Mouse (Mus musculus) heart, postnatal 0 days (tissue): ENCODE data around the gene Nmnat2. TPM values are rescaled to one million over a fixed set of nuclear protein-coding genes. Genes with fewer than 3 reads are reported as not detected.

ENCODE experiments used
- ATAC-seq: fragments of 200-750 bp; cut with Nextera tagmentation; 2 replicates; pipeline ENCODE4 v1.8.0; 2017; ENCODE audit warnings: low read depth, moderate number of reproducible peaks, moderate library complexity; ENCODE audit not compliant: insufficient read depth
- DNase-seq: peaks from one replicate; pipeline ENCODE4 v3.0.0-alpha.2; 2016; ENCODE audit warnings: low spot score
- H3K27ac ChIP-seq: fragments of 300-500 bp; sonication (generic); 2 replicates; pipeline ENCODE4 v1.5.1; 2014; ENCODE audit warnings: low read depth, mild to moderate bottlenecking
- H3K27me3 ChIP-seq: fragments of 300-500 bp; sonication (generic); 2 replicates; pipeline ENCODE4 v1.6.1; 2014; ENCODE audit warnings: low read length, mixed read lengths; ENCODE audit not compliant: control insufficient read depth, insufficient read depth
- H3K36me3 ChIP-seq: fragments of 300-500 bp; sonication (generic); replicated peaks from 2 replicates; pipeline ENCODE4 v1.6.1; 2014; ENCODE audit warnings: low read length, mixed read lengths; ENCODE audit not compliant: control insufficient read depth, insufficient read depth
- H3K4me1 ChIP-seq: fragments of 300-500 bp; sonication (generic); 2 replicates; pipeline ENCODE4 v1.6.1; 2014; ENCODE audit warnings: antibody characterized with exemption; ENCODE audit not compliant: control insufficient read depth, insufficient read depth
- H3K4me2 ChIP-seq: fragments of 300-500 bp; sonication (generic); 2 replicates; pipeline ENCODE4 v1.6.1; 2014; ENCODE audit warnings: low read depth, mild to moderate bottlenecking, low read length, moderate library complexity
- H3K4me3 ChIP-seq: fragments of 300-500 bp; sonication (generic); 2 replicates; pipeline ENCODE4 v1.5.1; 2014; ENCODE audit warnings: low read depth, low read length
- H3K9ac ChIP-seq: fragments of 300-500 bp; sonication (generic); replicated peaks from 2 replicates; pipeline ENCODE4 v1.6.1; 2014; ENCODE audit warnings: low read depth, low read length, mixed read lengths
- H3K9me3 ChIP-seq: fragments of 300-500 bp; sonication (generic); replicated peaks from 2 replicates; pipeline ENCODE4 v1.6.1; 2016; ENCODE audit warnings: low read length; ENCODE audit not compliant: control insufficient read depth
- CTCF ChIP-seq: IDR thresholded peaks from 2 replicates; pipeline ENCODE4 v1.5.1; 2016; ENCODE audit warnings: antibody characterized with exemption, control low read depth, low read depth
- EP300 ChIP-seq: IDR thresholded peaks from 2 replicates; pipeline ENCODE4 v1.6.1; 2016; ENCODE audit warnings: antibody characterized with exemption, low read depth
- WGBS: fragments of 180-500 bp; shearing (Covaris S2); extraction: QIAGEN DNeasy Blood & Tissue Kit; methylation state at CpG from one replicate; pipeline ENCODE4 v1.1.7; 2014; 5-methylcytosine and 5-hydroxymethylcytosine counted together
- polyA plus RNA-seq: library from polyadenylated mRNA; unstranded; fragments of >200 nt; fragmentation: Nextera tagmentation; extraction: Ambion mirVana; gene quantifications from 2 replicates; pipeline ENCODE4 v1.2.1, GENCODE M21; 2015
- total RNA-seq: library from RNA; depleted of rRNA; stranded (reverse); fragments of >200 nt; gene quantifications from 2 replicates; pipeline ENCODE4 v1.2.3, GENCODE M21; 2014; ENCODE audit warnings: low replicate concordance

Nmnat2 gene
- total and polyA plus RNA-seq, 2 experiments from 2014 or later: 0.57 to 0.69 TPM

- no peak for ATAC-seq
- no peak for DNase-seq
- H3K36me3 ChIP-seq: no peaks in the 10 kb centered on the region
- WGBS: 75% methylated on average over 4 of the region's 4 CpGs
- no peaks in the 10 kb centered on the region for H3K27me3 ChIP-seq
- H3K4me1 ChIP-seq: 0 out of 2 replicates have a peak, but pooled peaks cover under 1% of the 10 kb centered on the region
- H3K4me2 ChIP-seq: no peak overlapping the region
- H3K9me3 ChIP-seq: no peaks in the 10 kb centered on the region
- H3K27ac ChIP-seq: no peak overlapping the region
- TF ChIP-seq EP300: no peak
- no peak for TF ChIP-seq CTCF
- H3K4me3 ChIP-seq: no peak overlapping the region
- no peak overlapping the region for H3K9ac ChIP-seq
Measured at GRCm38 (mm10) chr1:153111596-153111995, 156.8 kb downstream of the Nmnat2 start.

GRCm38 (mm10) chr1:153115315-153115714 is 160.5 kb downstream of the Nmnat2 start:
- Histone ChIP-seq H3K27ac (no peak overlapping the region), H3K9ac (no peak overlapping the region), H3K4me3 (no peak overlapping the region), H3K4me1 (no peaks in the 10 kb centered on the region), H3K4me2 (no peak overlapping the region), H3K9me3 (no peaks in the 10 kb centered on the region), H3K27me3 (no peaks in the 10 kb centered on the region), H3K36me3 (no peaks in the 10 kb centered on the region)
- 81% methylated on average over 8 of the region's 8 CpGs for WGBS
- ATAC-seq (no peak), DNase-seq (no peak)
- TF ChIP-seq EP300: no peak
- peak; percentile 12; the same call in 1 of the 2 replicates for TF ChIP-seq CTCF

GRCm38 (mm10) chr1:153120544-153120943 is 165.8 kb downstream of the Nmnat2 start:
- WGBS: 72% methylated on average over 6 of the region's 6 CpGs
- no peak for ATAC-seq

GRCm38 (mm10) chr1:153121320-153121719 is 166.5 kb downstream of the Nmnat2 start:
- ATAC-seq: no peak
- no peaks in the 10 kb centered on the region for H3K9me3 ChIP-seq
- H3K9ac ChIP-seq: no peak overlapping the region
- no peaks in the 10 kb centered on the region; the same call in 1 of the 2 replicates for H3K4me1 ChIP-seq
- no peak overlapping the region for H3K27ac ChIP-seq
- H3K4me2 ChIP-seq: no peak overlapping the region
- TF ChIP-seq CTCF (no peak), EP300 (no peak)
- H3K36me3 ChIP-seq: peaks cover 6% of the 10 kb centered on the region; the same call in 1 of the 2 replicates
- 47% methylated on average over 5 of the region's 5 CpGs for WGBS
- no peaks in the 10 kb centered on the region for H3K27me3 ChIP-seq
- no peak overlapping the region for H3K4me3 ChIP-seq
- no peak for DNase-seq

More at GRCm38 (mm10) chr1:153120544-153120943, 165.8 kb downstream of the Nmnat2 start:
- Histone ChIP-seq H3K9me3 (no peaks in the 10 kb centered on the region), H3K36me3 (peaks cover 6% of the 10 kb centered on the region; the same call in 1 of the 2 replicates), H3K4me3 (no peak overlapping the region), H3K9ac (no peak overlapping the region), H3K27me3 (no peaks in the 10 kb centered on the region), H3K27ac (no peak overlapping the region), H3K4me1 (no peaks in the 10 kb centered on the region; the same call in 1 of the 2 replicates), H3K4me2 (no peak overlapping the region)
- TF ChIP-seq CTCF (no peak), EP300 (no peak)
- no peak for DNase-seq

- WGBS: 77% methylated on average over 4 of the region's 4 CpGs
- Histone ChIP-seq H3K9ac (no peak overlapping the region), H3K9me3 (no peaks in the 10 kb centered on the region), H3K4me2 (no peak overlapping the region), H3K4me1 (peaks cover 13% of the 10 kb centered on the region; the same call in 1 of the 2 replicates), H3K27ac (no peak overlapping the region), H3K27me3 (no peaks in the 10 kb centered on the region), H3K4me3 (no peak overlapping the region), H3K36me3 (peaks cover 6% of the 10 kb centered on the region; the same call in 1 of the 2 replicates)
- TF ChIP-seq EP300 (no peak), CTCF (no peak)
- ATAC-seq (no peak), DNase-seq (no peak)
Measured at GRCm38 (mm10) chr1:153122764-153123163, 168.0 kb downstream of the Nmnat2 start.

- H3K4me1 ChIP-seq: peaks cover 22% of the 10 kb centered on the region
- no peak overlapping the region for H3K9ac ChIP-seq
- DNase-seq: no peak
- peaks cover 6% of the 10 kb centered on the region; the same call in 1 of the 2 replicates for H3K36me3 ChIP-seq
- no peak overlapping the region for H3K27ac ChIP-seq
- no peaks in the 10 kb centered on the region for H3K27me3 ChIP-seq
- H3K4me2 ChIP-seq: no peak overlapping the region
- no peaks in the 10 kb centered on the region for H3K9me3 ChIP-seq
- whole genome bisulfite sequencing: 69% methylated on average over 5 of the region's 5 CpGs
- ATAC-seq: no peak
- no peak overlapping the region for H3K4me3 ChIP-seq
- TF ChIP-seq CTCF: no peak
- no peak for TF ChIP-seq EP300
Measured at GRCm38 (mm10) chr1:153124502-153124901, 169.7 kb downstream of the Nmnat2 start.
